Mouse (Mus musculus) embryonic facial prominence, embryonic 10.5 days (tissue): ENCODE measurements around the gene Wnt2b. TPM values are rescaled to one million over a fixed set of nuclear protein-coding genes. Genes with fewer than 3 reads are reported as not detected.

Experiments used
- DNase-seq: peaks from one replicate; pipeline ENCODE4 v3.0.0-alpha.2; 2017; ENCODE audit warnings: low spot score
- H3K27ac ChIP-seq: fragments of 300-500 bp; sonication (generic); replicated peaks from 2 replicates; pipeline ENCODE4 v1.5.1; 2016; ENCODE audit warnings: mild to moderate bottlenecking
- H3K27me3 ChIP-seq: fragments of 300-500 bp; sonication (generic); replicated peaks from 2 replicates; pipeline ENCODE4 v1.6.1; 2016; ENCODE audit warnings: low read depth, mild to moderate bottlenecking; ENCODE audit not compliant: poor library complexity, severe bottlenecking
- H3K36me3 ChIP-seq: fragments of 300-500 bp; sonication (generic); replicated peaks from 2 replicates; pipeline ENCODE4 v1.6.1; 2016; ENCODE audit warnings: mild to moderate bottlenecking, moderate library complexity
- H3K4me1 ChIP-seq: fragments of 300-500 bp; sonication (generic); 2 replicates; pipeline ENCODE4 v1.6.1; 2016
- H3K4me3 ChIP-seq: fragments of 300-500 bp; sonication (generic); 2 replicates; pipeline ENCODE4 v1.5.1; 2016; ENCODE audit warnings: mild to moderate bottlenecking, moderate library complexity
- H3K9me3 ChIP-seq: fragments of 300-500 bp; sonication (generic); 2 replicates; pipeline ENCODE4 v1.6.1; 2016; ENCODE audit warnings: mild to moderate bottlenecking
- WGBS: fragments of 180-500 bp; shearing (Covaris S2); methylation state at CpG from one replicate; pipeline ENCODE4 v1.1.7; 2016; 5-methylcytosine and 5-hydroxymethylcytosine counted together
- polyA plus RNA-seq: library from polyadenylated mRNA; unstranded; fragments of >200 nt; fragmentation: Nextera tagmentation; extraction: Ambion mirVana; gene quantifications from 2 replicates; pipeline ENCODE4 v1.2.1, GENCODE M21; 2016

Wnt2b gene
- polyA plus RNA-seq, 1 experiment from 2014 or later = 0.66 TPM

DNA sequence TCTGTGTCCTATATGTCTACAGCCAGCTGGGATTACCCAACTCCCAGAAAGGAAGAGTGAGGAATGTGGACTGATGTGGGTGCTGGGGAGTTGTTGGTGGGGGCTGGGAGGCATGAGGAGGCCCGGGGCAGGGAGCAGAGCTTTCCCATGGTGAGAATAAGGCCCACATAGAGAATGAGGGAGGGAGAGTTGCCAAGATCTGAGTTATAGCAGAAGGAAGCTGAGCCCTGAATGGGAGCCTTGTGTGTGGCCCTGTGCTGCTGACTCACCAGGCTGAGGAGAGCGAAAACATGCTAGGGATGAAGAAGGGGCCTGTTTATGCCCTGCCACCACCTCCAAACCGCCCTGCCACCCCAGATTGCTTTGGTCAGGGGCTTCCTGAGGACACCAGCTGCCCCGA, 32.1 kb upstream of the Wnt2b start:
- H3K4me3 ChIP-seq = no peak overlapping the region
- H3K27me3 ChIP-seq = no peaks in the 10 kb centered on the region
- DNase-seq = no peak
- 49% methylated on average over 4 of the region's 4 CpGs for WGBS
- H3K27ac ChIP-seq = peak overlapping the region; percentile 60; the same call in 1 of the 2 replicates
- H3K4me1 ChIP-seq = peaks cover 33% of the 10 kb centered on the region
- no peaks in the 10 kb centered on the region for H3K36me3 ChIP-seq
- no peaks in the 10 kb centered on the region for H3K9me3 ChIP-seq

- DNase-seq = peak; percentile 88
- H3K27ac ChIP-seq = no peak overlapping the region
- no peaks in the 10 kb centered on the region for H3K36me3 ChIP-seq
- H3K9me3 ChIP-seq = no peaks in the 10 kb centered on the region
- whole genome bisulfite sequencing = 13% methylated on average over 23 of the region's 23 CpGs
- H3K4me1 ChIP-seq = peaks cover 23% of the 10 kb centered on the region
- H3K4me3 ChIP-seq = no peak overlapping the region
- no peaks in the 10 kb centered on the region for H3K27me3 ChIP-seq
Measured at GRCm38 (mm10) chr3:104992709-104993388, 31.1 kb upstream of the Wnt2b start.

DNA sequence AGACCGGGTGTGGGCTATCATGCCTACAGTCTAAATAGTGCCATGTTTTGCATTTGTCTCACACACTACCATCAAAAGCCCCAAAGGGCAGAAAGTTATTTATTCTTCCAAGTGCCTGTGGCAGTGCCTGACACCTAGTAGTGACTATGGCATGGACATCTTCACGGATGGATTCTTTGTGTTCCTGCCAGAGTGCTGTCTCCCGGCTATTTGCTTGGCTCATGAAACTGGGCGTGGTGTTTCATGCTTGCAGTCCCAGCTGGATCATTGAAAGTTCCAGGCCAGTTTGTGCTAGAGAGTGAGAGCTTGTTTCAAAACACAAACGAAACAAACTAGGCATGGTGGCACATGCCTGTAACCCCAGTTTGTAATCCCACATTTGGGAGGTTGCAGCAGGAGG, 30.0 kb upstream of the Wnt2b start:
- Histone ChIP-seq H3K36me3 (no peaks in the 10 kb centered on the region), H3K27ac (no peak overlapping the region), H3K9me3 (no peaks in the 10 kb centered on the region), H3K27me3 (no peaks in the 10 kb centered on the region), H3K4me3 (no peak overlapping the region), H3K4me1 (peaks cover 16% of the 10 kb centered on the region)
- 86% methylated on average over 5 of the region's 5 CpGs for WGBS
- no peak for DNase-seq

GRCm38 (mm10) chr3:104987884-104988283, 26.2 kb upstream of the Wnt2b start:
- Histone ChIP-seq H3K9me3 (no peaks in the 10 kb centered on the region), H3K36me3 (no peaks in the 10 kb centered on the region), H3K4me1 (peaks cover 3% of the 10 kb centered on the region; the same call in 1 of the 2 replicates), H3K4me3 (no peak overlapping the region), H3K27me3 (no peaks in the 10 kb centered on the region), H3K27ac (no peak overlapping the region)
- 76% methylated on average over 5 of the region's 5 CpGs for WGBS
- DNase-seq = no peak

DNA sequence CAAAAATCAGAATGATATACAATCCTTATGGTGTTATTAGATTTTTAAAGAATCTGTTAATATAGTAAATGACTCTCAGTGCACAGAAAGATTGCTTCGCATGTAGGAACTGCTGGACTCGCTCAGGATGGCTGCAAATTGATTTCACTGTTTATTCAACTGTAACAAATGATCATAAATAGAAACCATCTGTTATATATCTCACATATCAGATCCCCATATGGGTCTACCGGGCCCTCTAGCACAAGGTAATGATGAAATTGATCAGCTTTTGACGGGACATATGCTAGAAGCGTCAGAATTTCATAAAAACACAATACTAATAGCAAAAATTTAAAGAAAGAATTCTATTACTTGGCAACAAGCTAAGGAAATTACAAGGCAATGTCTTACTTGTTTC, 18.0 kb upstream of the Wnt2b start:
- Histone ChIP-seq H3K4me3 (no peak overlapping the region), H3K27ac (no peak overlapping the region), H3K36me3 (no peaks in the 10 kb centered on the region), H3K27me3 (no peaks in the 10 kb centered on the region), H3K4me1 (no peaks in the 10 kb centered on the region), H3K9me3 (no peaks in the 10 kb centered on the region)
- DNase-seq = no peak
- WGBS = 50% methylated on average over 5 of the region's 5 CpGs

- Histone ChIP-seq H3K4me1 (peaks cover 50% of the 10 kb centered on the region), H3K36me3 (no peaks in the 10 kb centered on the region), H3K9me3 (no peaks in the 10 kb centered on the region; the same call in 1 of the 2 replicates), H3K27me3 (peaks cover 47% of the 10 kb centered on the region), H3K4me3 (peak overlapping the region; percentile 65), H3K27ac (peak overlapping the region; percentile 89)
- under 1% methylated on average over 49 of the region's 49 CpGs for WGBS
- peak; percentile 92 for DNase-seq
Measured at GRCm38 (mm10) chr3:104967548-104968300, 6.0 kb upstream of the Wnt2b start.

DNA sequence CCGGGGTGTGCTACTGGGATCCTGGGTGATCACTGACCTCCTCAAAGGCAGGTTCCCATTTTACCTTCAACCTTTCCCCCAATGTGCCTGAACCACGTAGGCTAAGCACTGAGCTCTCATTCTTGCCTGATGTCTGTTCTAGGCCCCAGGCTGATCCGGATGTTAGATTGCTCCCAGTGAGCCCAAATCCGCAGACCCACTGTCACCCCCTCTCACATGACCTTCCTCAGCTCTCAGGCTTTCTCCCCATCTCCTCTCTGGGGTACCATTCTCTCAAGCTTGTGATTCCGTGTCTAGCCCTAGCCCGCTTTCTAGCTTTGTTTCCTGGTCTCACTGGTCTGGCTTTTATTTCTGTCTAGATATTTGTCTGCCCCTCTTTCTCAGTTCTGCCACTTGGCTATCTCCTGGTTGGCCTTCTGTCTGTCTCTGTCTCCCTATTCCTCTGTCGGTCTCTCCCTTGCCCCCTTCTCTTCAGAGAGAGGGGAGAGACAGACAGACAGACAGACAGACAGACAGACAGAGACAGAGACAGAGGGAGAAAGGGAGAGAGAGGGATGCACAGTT, 4.4 kb upstream of the Wnt2b start:
- no peak overlapping the region for H3K27ac ChIP-seq
- H3K4me3 ChIP-seq = no peak overlapping the region
- H3K9me3 ChIP-seq = no peaks in the 10 kb centered on the region; the same call in 1 of the 2 replicates
- H3K36me3 ChIP-seq = no peaks in the 10 kb centered on the region
- WGBS = 73% methylated on average over 7 of the region's 7 CpGs
- peaks cover 67% of the 10 kb centered on the region for H3K4me1 ChIP-seq
- no peak for DNase-seq
- peaks cover 63% of the 10 kb centered on the region for H3K27me3 ChIP-seq

DNA sequence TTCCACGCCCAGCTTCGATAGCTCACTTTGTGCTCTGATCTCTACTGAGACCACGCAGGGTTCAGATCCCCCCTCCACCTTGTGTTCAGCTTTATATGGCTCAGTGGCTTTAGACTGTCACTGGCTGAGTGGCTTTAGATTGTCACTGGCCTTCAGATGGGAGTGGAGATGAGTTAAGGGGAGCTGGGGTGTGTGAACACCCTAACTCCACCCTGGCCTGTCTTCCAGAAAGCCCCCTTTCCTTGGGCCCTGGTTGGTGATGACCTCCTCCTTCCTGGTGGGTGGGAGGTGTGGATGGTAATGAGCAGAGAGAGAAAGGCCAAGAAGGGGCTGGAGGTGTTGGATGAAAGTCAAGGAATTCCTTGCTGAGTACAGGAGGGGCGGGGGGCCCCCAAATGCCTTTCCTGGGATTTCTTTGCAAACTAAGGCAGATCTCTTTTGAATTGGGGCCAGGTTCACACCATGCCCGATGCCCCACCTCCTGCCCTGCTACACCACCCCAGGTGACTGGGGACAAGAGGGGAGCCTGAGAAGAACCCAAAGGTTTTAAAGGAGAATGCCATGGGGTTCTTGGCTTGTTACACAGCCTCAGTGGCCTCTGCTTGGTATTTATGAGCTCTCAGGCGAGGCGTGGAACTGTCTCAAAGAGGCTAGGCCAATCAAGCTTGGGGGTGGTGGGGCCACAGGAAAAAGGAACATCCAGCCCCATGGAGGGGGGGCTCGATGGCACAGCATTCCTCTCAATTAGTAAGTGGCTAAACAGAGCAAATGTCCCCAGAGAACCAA, 3.5 kb upstream of the Wnt2b start:
- peaks cover 75% of the 10 kb centered on the region for H3K4me1 ChIP-seq
- H3K36me3 ChIP-seq = no peaks in the 10 kb centered on the region
- H3K9me3 ChIP-seq = no peaks in the 10 kb centered on the region
- H3K4me3 ChIP-seq = no peak overlapping the region
- no peak overlapping the region for H3K27ac ChIP-seq
- no peak for DNase-seq
- H3K27me3 ChIP-seq = peaks cover 72% of the 10 kb centered on the region
- 81% methylated on average over 8 of the region's 8 CpGs for WGBS

GRCm38 (mm10) chr3:104963331-104964276, 1.9 kb upstream of the Wnt2b start:
- Histone ChIP-seq H3K36me3 (no peaks in the 10 kb centered on the region), H3K27me3 (peaks cover 84% of the 10 kb centered on the region), H3K27ac (0 out of 2 replicates have a peak overlapping the region, but pooled peaks have one; percentile 24), H3K4me3 (peak overlapping the region; percentile 19; the same call in 1 of the 2 replicates), H3K4me1 (peaks cover 81% of the 10 kb centered on the region), H3K9me3 (no peaks in the 10 kb centered on the region)
- peak; percentile 45 for DNase-seq
- WGBS = 24% methylated on average over 13 of the region's 13 CpGs

DNA sequence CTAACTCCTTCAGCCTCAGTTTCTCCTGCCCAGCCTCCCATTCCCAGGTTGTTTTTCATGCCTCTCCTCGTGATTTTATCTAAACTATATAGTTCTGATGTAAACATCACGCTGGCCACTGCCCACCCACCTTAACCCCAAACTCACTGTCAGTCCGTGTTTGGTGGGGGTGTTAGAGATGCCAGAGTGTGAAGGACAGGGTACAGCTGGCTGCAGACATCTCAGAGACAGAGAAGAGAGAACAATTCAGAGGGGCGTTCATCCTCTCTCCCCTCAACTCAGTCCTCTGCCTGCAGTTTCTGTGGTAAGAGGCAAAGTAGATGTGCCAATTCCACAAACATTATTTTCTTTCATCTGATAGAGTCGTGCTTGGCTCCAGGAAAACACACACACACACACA, 1.1 kb upstream of the Wnt2b start:
- Histone ChIP-seq H3K4me1 (peaks cover 73% of the 10 kb centered on the region), H3K9me3 (no peaks in the 10 kb centered on the region), H3K27ac (no peak overlapping the region), H3K4me3 (peak overlapping the region; percentile 62), H3K36me3 (no peaks in the 10 kb centered on the region), H3K27me3 (peaks cover 90% of the 10 kb centered on the region)
- DNase-seq = no peak
- 6% methylated on average over 5 of the region's 5 CpGs for WGBS

DNA sequence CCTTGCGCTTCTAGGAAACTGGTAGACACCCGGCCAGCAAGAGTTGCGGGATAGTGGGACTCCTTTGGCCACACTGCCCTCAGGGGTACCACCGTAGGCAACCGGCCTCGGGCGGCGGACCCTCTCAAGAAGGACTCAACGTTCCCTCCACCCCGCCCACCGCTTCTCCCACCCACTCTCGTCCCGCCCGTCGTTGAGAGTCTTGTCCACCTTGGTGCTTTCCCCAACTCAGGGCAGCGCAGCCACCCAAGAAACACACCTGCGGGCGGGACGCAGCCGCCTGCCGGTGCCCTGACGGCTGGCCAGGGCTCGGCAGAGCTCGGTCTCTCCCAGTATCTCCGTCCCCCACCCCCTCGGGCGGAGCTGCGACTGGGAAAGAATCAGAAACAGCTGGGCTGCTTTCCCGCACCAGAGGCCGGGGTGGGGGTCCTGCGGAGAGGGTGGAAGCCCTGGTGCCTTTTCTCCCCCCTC, 455 bp upstream of the Wnt2b start:
- DNase-seq = peak; percentile 80

More for the DNA sequence above, 455 bp upstream of the Wnt2b start:
- H3K27me3 ChIP-seq = peaks cover 90% of the 10 kb centered on the region
- peaks cover 66% of the 10 kb centered on the region for H3K4me1 ChIP-seq
- no peaks in the 10 kb centered on the region for H3K36me3 ChIP-seq
- peak overlapping the region; percentile 76; the same call in 1 of the 2 replicates for H3K27ac ChIP-seq
- H3K9me3 ChIP-seq = no peaks in the 10 kb centered on the region
- peak overlapping the region; percentile 62 for H3K4me3 ChIP-seq
- WGBS = 1% methylated on average over 31 of the region's 31 CpGs
